Mouse (Mus musculus) heart, adult 2 months (tissue): ENCODE results near the gene Kcnip1.

Experiments
- CTCF ChIP-seq: fragments of 200-600 bp; IDR thresholded peaks from 2 replicates; pipeline ENCODE4 v1.8.1; 2022; ENCODE audit warnings: antibody characterized with exemption, mild to moderate bottlenecking, moderate library complexity
- EP300 ChIP-seq: fragments of 200-500 bp; IDR thresholded peaks from 2 replicates; pipeline ENCODE4 v1.6.1; 2011; ENCODE audit warnings: low read depth, low read length, control low read depth; ENCODE audit not compliant: insufficient read depth

DNA sequence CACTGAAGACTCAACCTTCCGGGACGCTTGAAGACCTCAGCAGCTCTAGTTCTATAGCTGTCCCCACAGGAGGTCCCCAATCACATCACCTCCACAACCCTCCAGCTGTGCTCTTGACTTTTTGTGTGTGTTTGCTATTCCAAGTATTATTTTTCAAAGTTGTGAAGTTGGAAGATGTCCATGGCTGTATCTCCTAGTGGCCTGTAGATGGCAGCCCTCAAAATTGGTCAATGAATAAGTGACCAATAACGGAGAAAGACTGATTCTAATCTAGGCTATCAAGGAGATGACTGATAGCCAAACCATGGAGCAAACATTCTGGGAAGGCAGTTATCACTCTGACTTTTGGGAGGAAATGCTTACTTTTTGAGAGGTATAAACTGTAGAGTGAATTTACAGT lies 123.4 kb downstream of the Kcnip1 start:
- TF ChIP-seq CTCF (peak; percentile 27), EP300 (no peak)
